Mouse (Mus musculus): ENCODE data around the gene Plekha5.

DNA sequence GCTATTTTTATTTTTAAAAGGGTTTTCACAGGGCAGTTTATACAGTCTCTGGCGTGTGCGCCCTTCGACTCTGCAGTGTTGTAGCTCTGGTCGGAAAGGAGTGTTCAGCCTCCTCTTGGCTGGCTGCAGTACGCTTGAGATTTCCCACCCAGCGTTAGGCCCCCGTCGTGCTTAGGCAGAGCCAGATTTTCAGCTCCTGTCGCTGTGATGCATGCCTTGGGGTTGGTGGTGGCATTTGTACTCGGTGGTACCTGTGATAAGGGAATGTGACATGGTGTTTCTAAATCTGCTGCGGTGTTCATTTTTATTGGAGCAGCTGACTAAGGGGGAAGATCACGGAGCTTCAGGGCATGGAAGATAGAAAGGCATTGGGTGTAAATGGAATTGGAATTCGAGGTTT is 95.2 kb downstream of the Plekha5 start:
- no peak for TF ChIP-seq CTCF (IDR thresholded peaks at IDR 0.05; ENCODE audit: extremely low read depth, insufficient read length, insufficient replicate concordance, low read depth, low read length)
- TF ChIP-seq POLR2A (IDR thresholded peaks at IDR 0.05; ENCODE audit: low read depth, low read length), result no peak
